Mouse (Mus musculus) limb, embryonic 11.5 days (tissue): ENCODE data around the gene Plekha7. TPM values are rescaled to one million over a fixed set of nuclear protein-coding genes. Genes with fewer than 3 reads are reported as not detected.

ENCODE experiments used
- ATAC-seq: fragments of 200-750 bp; cut with Nextera tagmentation; 2 replicates; pipeline ENCODE4 v1.8.0; 2017; ENCODE audit warnings: low read depth; ENCODE audit not compliant: insufficient number of reproducible peaks, low FRiP score, low TSS enrichment
- DNase-seq: peaks from one replicate; pipeline ENCODE4 v3.0.0-alpha.2; 2015; ENCODE audit warnings: low spot score
- H3K27ac ChIP-seq: fragments of 300-500 bp; sonication (generic); replicated peaks from 2 replicates; pipeline ENCODE4 v1.5.1; 2014; ENCODE audit warnings: low read depth, mild to moderate bottlenecking, low read length
- H3K27me3 ChIP-seq: fragments of 300-500 bp; sonication (generic); 2 replicates; pipeline ENCODE4 v1.6.1; 2014; ENCODE audit warnings: mild to moderate bottlenecking, low read length, mixed read lengths; ENCODE audit not compliant: control insufficient read depth, insufficient read depth
- H3K36me3 ChIP-seq: fragments of 300-500 bp; sonication (generic); 2 replicates; pipeline ENCODE4 v1.6.1; 2014; ENCODE audit warnings: mild to moderate bottlenecking, low read length, moderate library complexity, mixed read lengths; ENCODE audit not compliant: control insufficient read depth, insufficient read depth
- H3K4me1 ChIP-seq: fragments of 300-500 bp; sonication (generic); 2 replicates; pipeline ENCODE4 v1.6.1; 2014; ENCODE audit warnings: low read length, mixed read lengths; ENCODE audit not compliant: control insufficient read depth, insufficient read depth
- H3K4me2 ChIP-seq: fragments of 300-500 bp; sonication (generic); 2 replicates; pipeline ENCODE4 v1.6.1; 2014; ENCODE audit warnings: low read depth, mild to moderate bottlenecking, moderate library complexity; ENCODE audit not compliant: severe bottlenecking
- H3K4me3 ChIP-seq: fragments of 300-500 bp; sonication (generic); 2 replicates; pipeline ENCODE4 v1.5.1; 2014; ENCODE audit warnings: low read depth, low read length
- H3K9ac ChIP-seq: fragments of 300-500 bp; sonication (generic); 2 replicates; pipeline ENCODE4 v1.6.1; 2014; ENCODE audit warnings: mild to moderate bottlenecking, low read length
- H3K9me3 ChIP-seq: fragments of 300-500 bp; sonication (generic); 2 replicates; pipeline ENCODE4 v1.6.1; 2016; ENCODE audit warnings: low read length; ENCODE audit not compliant: control insufficient read depth
- WGBS: fragments of 180-500 bp; shearing (Covaris S2); extraction: QIAGEN DNeasy Blood & Tissue Kit; methylation state at CpG from one replicate; pipeline ENCODE4 v1.1.7; 2014; 5-methylcytosine and 5-hydroxymethylcytosine counted together
- polyA plus RNA-seq: library from polyadenylated mRNA; unstranded; fragments of >200 nt; fragmentation: Nextera tagmentation; extraction: Ambion mirVana; gene quantifications from 2 replicates; pipeline ENCODE4 v1.2.1, GENCODE M21; 2014

The Plekha7 gene
- polyA plus RNA-seq, 1 experiment from 2014 or later: 3.7 TPM

- no peak overlapping the region for H3K4me3 ChIP-seq
- no peaks in the 10 kb centered on the region for H3K27me3 ChIP-seq
- ATAC-seq (no peak), DNase-seq (peak; percentile 39)
- no peak overlapping the region for H3K4me2 ChIP-seq
- H3K9me3 ChIP-seq: no peaks in the 10 kb centered on the region
- peaks cover 11% of the 10 kb centered on the region for H3K4me1 ChIP-seq
- H3K27ac ChIP-seq: no peak overlapping the region
- WGBS: 11% methylated on average over 9 of the region's 9 CpGs
- H3K36me3 ChIP-seq: no peaks in the 10 kb centered on the region
- no peak overlapping the region for H3K9ac ChIP-seq
Observed at GRCm38 (mm10) chr7:116211904-116212303, 96.3 kb downstream of the Plekha7 start.

GRCm38 (mm10) chr7:116209926-116210631 lies 98.1 kb downstream of the Plekha7 start:
- no peaks in the 10 kb centered on the region for H3K36me3 ChIP-seq
- peaks cover 11% of the 10 kb centered on the region for H3K4me1 ChIP-seq
- no peaks in the 10 kb centered on the region for H3K27me3 ChIP-seq
- WGBS: 24% methylated on average over 10 of the region's 10 CpGs
- no peak overlapping the region for H3K27ac ChIP-seq
- H3K4me3 ChIP-seq: no peak overlapping the region
- H3K9me3 ChIP-seq: no peaks in the 10 kb centered on the region
- peak; percentile 48 for ATAC-seq
- peak; percentile 56 for DNase-seq
- no peak overlapping the region for H3K4me2 ChIP-seq
- H3K9ac ChIP-seq: no peak overlapping the region

- H3K27ac ChIP-seq: no peak overlapping the region
- H3K27me3 ChIP-seq: no peaks in the 10 kb centered on the region
- ATAC-seq: no peak
- WGBS: 71% methylated on average over 8 of the region's 8 CpGs
- no peak for DNase-seq
- no peak overlapping the region for H3K4me3 ChIP-seq
- H3K36me3 ChIP-seq: no peaks in the 10 kb centered on the region
- H3K4me1 ChIP-seq: peaks cover 11% of the 10 kb centered on the region
- no peak overlapping the region for H3K4me2 ChIP-seq
- no peak overlapping the region for H3K9ac ChIP-seq
- H3K9me3 ChIP-seq: no peaks in the 10 kb centered on the region
Observed at GRCm38 (mm10) chr7:116208880-116209279, 99.3 kb downstream of the Plekha7 start.

GRCm38 (mm10) chr7:116206806-116207571 lies 101.2 kb downstream of the Plekha7 start:
- no peaks in the 10 kb centered on the region for H3K27me3 ChIP-seq
- H3K4me3 ChIP-seq: no peak overlapping the region
- peaks cover 9% of the 10 kb centered on the region for H3K4me1 ChIP-seq
- H3K36me3 ChIP-seq: no peaks in the 10 kb centered on the region
- no peak overlapping the region for H3K4me2 ChIP-seq
- no peak for DNase-seq
- 60% methylated on average over 7 of the region's 7 CpGs for WGBS
- ATAC-seq: no peak
- H3K9me3 ChIP-seq: no peaks in the 10 kb centered on the region
- H3K27ac ChIP-seq: no peak overlapping the region
- H3K9ac ChIP-seq: no peak overlapping the region

GRCm38 (mm10) chr7:116205451-116205850 lies 102.7 kb downstream of the Plekha7 start:
- WGBS: 84% methylated on average over 2 of the region's 2 CpGs
- Histone ChIP-seq H3K4me3 (no peak overlapping the region), H3K4me1 (peaks cover 4% of the 10 kb centered on the region)

GRCm38 (mm10) chr7:116202033-116202681 lies 106.0 kb downstream of the Plekha7 start:
- Histone ChIP-seq H3K4me3 (no peak overlapping the region), H3K9ac (no peak overlapping the region), H3K4me2 (no peak overlapping the region), H3K27ac (no peak overlapping the region), H3K36me3 (no peaks in the 10 kb centered on the region), H3K27me3 (no peaks in the 10 kb centered on the region), H3K4me1 (0 out of 2 replicates have a peak, but pooled peaks cover 3% of the 10 kb centered on the region), H3K9me3 (no peaks in the 10 kb centered on the region)
- DNase-seq (no peak), ATAC-seq (no peak)
- 69% methylated on average over 10 of the region's 10 CpGs for WGBS

More at GRCm38 (mm10) chr7:116205451-116205850, 102.7 kb downstream of the Plekha7 start:
- DNase-seq: no peak
- Histone ChIP-seq H3K36me3 (no peaks in the 10 kb centered on the region), H3K9ac (no peak overlapping the region), H3K4me2 (no peak overlapping the region), H3K27me3 (no peaks in the 10 kb centered on the region), H3K9me3 (no peaks in the 10 kb centered on the region), H3K27ac (no peak overlapping the region)
- ATAC-seq: no peak

- DNase-seq: no peak
- H3K4me3 ChIP-seq: no peak overlapping the region
- no peak overlapping the region for H3K4me2 ChIP-seq
- H3K27me3 ChIP-seq: no peaks in the 10 kb centered on the region
- H3K9ac ChIP-seq: no peak overlapping the region
- H3K9me3 ChIP-seq: no peaks in the 10 kb centered on the region
- no peak overlapping the region for H3K27ac ChIP-seq
- 0 out of 2 replicates have a peak, but pooled peaks cover 3% of the 10 kb centered on the region for H3K4me1 ChIP-seq
- H3K36me3 ChIP-seq: no peaks in the 10 kb centered on the region
- 85% methylated on average over 1 of the region's 1 CpGs for WGBS
- ATAC-seq: no peak
Observed at GRCm38 (mm10) chr7:116200951-116201351, 107.2 kb downstream of the Plekha7 start.

GRCm38 (mm10) chr7:116200544-116200943 lies 107.6 kb downstream of the Plekha7 start:
- H3K4me3 ChIP-seq: no peak overlapping the region
- no peak overlapping the region for H3K4me2 ChIP-seq
- no peaks in the 10 kb centered on the region for H3K36me3 ChIP-seq
- H3K9me3 ChIP-seq: no peaks in the 10 kb centered on the region
- no peak overlapping the region for H3K9ac ChIP-seq
- H3K4me1 ChIP-seq: 0 out of 2 replicates have a peak, but pooled peaks cover 3% of the 10 kb centered on the region
- WGBS: 87% methylated on average over 2 of the region's 2 CpGs
- H3K27ac ChIP-seq: no peak overlapping the region
- no peak for ATAC-seq
- no peaks in the 10 kb centered on the region for H3K27me3 ChIP-seq
- DNase-seq: no peak
